Mouse (Mus musculus): ENCODE results near the gene Foxa3.

DNA sequence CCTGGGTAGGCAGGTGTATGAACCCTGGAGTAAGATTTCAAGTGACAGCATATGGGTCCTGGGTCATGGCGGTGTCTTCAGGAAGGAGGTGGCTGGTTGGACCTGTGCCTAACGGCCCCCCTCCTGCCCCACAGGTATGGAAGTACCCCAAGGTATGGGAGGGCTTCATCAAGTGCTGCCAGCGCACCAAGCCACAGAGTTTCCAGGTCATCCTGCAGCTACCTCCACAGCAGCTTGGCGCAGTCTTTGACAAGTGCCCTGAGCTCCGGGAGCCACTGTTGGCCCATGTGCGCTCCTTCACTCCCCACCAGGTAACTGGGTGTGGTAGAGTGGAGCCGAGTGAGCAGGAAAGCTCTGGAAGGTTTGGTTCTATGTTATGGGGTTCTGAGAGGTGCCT, 29.8 kb upstream of the Foxa3 start:
- TF ChIP-seq SIN3A (IDR thresholded peaks at IDR 0.05; ENCODE audit: low read length), result no peak
- TF ChIP-seq POLR2A (IDR thresholded peaks at IDR 0.05; ENCODE audit: control insufficient read depth in 1 of 2, insufficient read depth in 1 of 2, low read depth in 1 of 2, low read length in 2 of 2, poor library complexity in 1 of 2), result no peak
- TF ChIP-seq KAT2A (conservative IDR thresholded peaks at IDR 0.05; ENCODE audit: low read depth, low read length), result no peak
- no peak for TF ChIP-seq ZC3H11A (IDR thresholded peaks at IDR 0.05; ENCODE audit: low read depth, low read length)
- TF ChIP-seq CTCF (IDR thresholded peaks at IDR 0.05 in 2 of 3, conservative IDR thresholded peaks at IDR 0.05 in 1 of 3; ENCODE audit: control insufficient read depth in 1 of 3, insufficient read depth in 1 of 3, low read depth in 2 of 3, low read length in 3 of 3, poor library complexity in 1 of 3, severe bottlenecking in 1 of 3), result no peak
- no peak for TF ChIP-seq ELF1 (IDR thresholded peaks at IDR 0.05; ENCODE audit: low read depth, low read length)
- no peak for TF ChIP-seq TBP (IDR thresholded peaks at IDR 0.05; ENCODE audit: low read depth, low read length)

Measured in MEL (cell line).